Mouse (Mus musculus) forebrain, embryonic 13.5 days (tissue): ENCODE results near the gene Snx4. TPM values are rescaled to one million over a fixed set of nuclear protein-coding genes. Genes with fewer than 3 reads are reported as not detected.

Source experiments
- ATAC-seq: fragments of 200-750 bp; cut with Nextera tagmentation; 2 replicates; pipeline ENCODE4 v1.8.0; 2017
- H3K27ac ChIP-seq: fragments of 300-500 bp; sonication (generic); 2 replicates; pipeline ENCODE4 v1.5.1; 2015; ENCODE audit warnings: inconsistent platforms, mild to moderate bottlenecking, moderate library complexity
- H3K27me3 ChIP-seq: fragments of 300-500 bp; sonication (generic); 2 replicates; pipeline ENCODE4 v1.6.1; 2015; ENCODE audit warnings: mild to moderate bottlenecking, inconsistent platforms
- H3K36me3 ChIP-seq: fragments of 300-500 bp; sonication (generic); 2 replicates; pipeline ENCODE4 v1.6.1; 2015; ENCODE audit warnings: mild to moderate bottlenecking, inconsistent platforms; ENCODE audit not compliant: poor library complexity, severe bottlenecking
- H3K4me1 ChIP-seq: fragments of 300-500 bp; sonication (generic); 2 replicates; pipeline ENCODE4 v1.6.1; 2015; ENCODE audit warnings: inconsistent platforms
- H3K4me2 ChIP-seq: fragments of 300-500 bp; sonication (generic); 2 replicates; pipeline ENCODE4 v1.6.1; 2015; ENCODE audit warnings: inconsistent platforms, mild to moderate bottlenecking, moderate library complexity
- H3K4me3 ChIP-seq: fragments of 300-500 bp; sonication (generic); 2 replicates; pipeline ENCODE4 v1.5.1; 2015; ENCODE audit warnings: mild to moderate bottlenecking, inconsistent platforms
- H3K9ac ChIP-seq: fragments of 300-500 bp; sonication (generic); 2 replicates; pipeline ENCODE4 v1.6.1; 2015; ENCODE audit warnings: mild to moderate bottlenecking, inconsistent platforms
- H3K9me3 ChIP-seq: fragments of 300-500 bp; sonication (generic); replicated peaks from 2 replicates; pipeline ENCODE4 v1.6.1; 2016; ENCODE audit warnings: inconsistent platforms
- WGBS: fragments of 180-500 bp; shearing (Covaris S2); methylation state at CpG from one replicate; pipeline ENCODE4 v1.1.7; 2015; 5-methylcytosine and 5-hydroxymethylcytosine counted together
- polyA plus RNA-seq: library from polyadenylated mRNA; unstranded; fragments of >200 nt; fragmentation: Nextera tagmentation; extraction: Ambion mirVana; gene quantifications from 2 replicates; pipeline ENCODE4 v1.2.1, GENCODE M21; 2015

The Snx4 gene
- polyA plus RNA-seq, 1 experiment from 2014 or later: 67.7 TPM

DNA sequence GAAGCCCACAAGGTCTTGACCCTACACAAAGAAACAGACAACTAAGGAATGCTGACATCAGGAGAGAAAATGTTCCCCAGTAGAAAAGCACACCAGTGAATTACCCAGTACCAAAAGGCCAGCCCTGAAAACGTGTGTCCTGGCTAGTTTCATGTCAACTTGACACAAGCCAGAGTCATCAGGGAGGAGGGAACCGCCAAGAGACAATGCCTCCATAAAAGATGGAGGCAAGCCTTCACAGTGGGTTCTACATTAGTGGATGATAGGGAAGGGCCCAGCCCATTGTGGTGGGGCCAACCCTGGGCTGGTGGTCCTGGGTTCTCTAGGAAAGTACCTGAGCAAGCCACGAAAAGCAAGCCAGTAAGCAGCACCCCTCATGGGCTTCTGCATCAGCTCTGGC is 95.1 kb downstream of the Snx4 start:
- Histone ChIP-seq H3K9ac (no peak overlapping the region), H3K4me3 (no peak overlapping the region), H3K9me3 (no peaks in the 10 kb centered on the region), H3K4me1 (peaks cover 9% of the 10 kb centered on the region), H3K4me2 (no peak overlapping the region), H3K27ac (no peak overlapping the region), H3K36me3 (no peaks in the 10 kb centered on the region), H3K27me3 (no peaks in the 10 kb centered on the region)
- 66% methylated on average over 3 of the region's 3 CpGs for WGBS
- ATAC-seq: no peak

DNA sequence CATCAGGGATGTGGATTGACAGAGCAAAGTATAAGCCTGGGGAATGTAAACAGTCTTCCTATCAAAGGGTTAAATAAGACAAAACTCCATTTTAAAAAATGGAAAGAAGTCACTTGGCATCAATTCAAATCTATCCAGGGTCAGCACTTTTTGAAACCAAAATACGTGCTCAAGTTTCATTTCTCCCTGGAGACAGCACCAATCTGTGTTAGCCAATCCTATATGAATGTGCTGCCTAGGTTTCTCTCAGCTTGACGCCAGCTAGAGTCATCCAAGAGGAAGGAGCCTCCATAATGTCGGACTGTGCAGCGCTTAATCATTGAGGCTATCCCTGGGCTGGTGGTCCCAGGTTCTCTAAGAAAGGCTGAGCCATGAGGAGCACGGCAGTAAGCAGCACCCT is 95.9 kb downstream of the Snx4 start:
- 64% methylated on average over 5 of the region's 5 CpGs for WGBS
- Histone ChIP-seq H3K9me3 (no peaks in the 10 kb centered on the region), H3K27ac (no peak overlapping the region), H3K36me3 (no peaks in the 10 kb centered on the region), H3K4me3 (no peak overlapping the region), H3K9ac (no peak overlapping the region), H3K27me3 (no peaks in the 10 kb centered on the region), H3K4me1 (peaks cover 9% of the 10 kb centered on the region), H3K4me2 (no peak overlapping the region)
- no peak for ATAC-seq

Other genes starting within 250 kb of the Snx4 start
- gene Iqcg, start 195.2 kb upstream of the Snx4 start, polyA plus RNA-seq: 4.0 and 5.4 TPM in 2 replicates
- gene Rpl35a, start 195.0 kb upstream of the Snx4 start, polyA plus RNA-seq: 664 and 784 TPM in 2 replicates
- 3.2 and 3.4 TPM in 2 replicates for gene Lmln, start 188.9 kb upstream of the Snx4 start, polyA plus RNA-seq
- gene Osbpl11, start 66.4 kb upstream of the Snx4 start, polyA plus RNA-seq: 14.7 and 16.2 TPM in 2 replicates
- 66.6 and 66.7 TPM in 2 replicates for gene Zfp148, start 129.4 kb downstream of the Snx4 start, polyA plus RNA-seq